Mouse (Mus musculus): ENCODE results near the gene Galnt17. TPM values are rescaled to one million over a fixed set of nuclear protein-coding genes. Genes with fewer than 3 reads are reported as not detected.
A peak's percentile ranks its signal among the peaks of the same experiment; 100 is the strongest.

Galnt17 gene
- polyA plus RNA-seq (2015; fragmentation: Nextera tagmentation; extraction: Ambion mirVana), result 1.0 and 1.1 TPM in 2 replicates

DNA sequence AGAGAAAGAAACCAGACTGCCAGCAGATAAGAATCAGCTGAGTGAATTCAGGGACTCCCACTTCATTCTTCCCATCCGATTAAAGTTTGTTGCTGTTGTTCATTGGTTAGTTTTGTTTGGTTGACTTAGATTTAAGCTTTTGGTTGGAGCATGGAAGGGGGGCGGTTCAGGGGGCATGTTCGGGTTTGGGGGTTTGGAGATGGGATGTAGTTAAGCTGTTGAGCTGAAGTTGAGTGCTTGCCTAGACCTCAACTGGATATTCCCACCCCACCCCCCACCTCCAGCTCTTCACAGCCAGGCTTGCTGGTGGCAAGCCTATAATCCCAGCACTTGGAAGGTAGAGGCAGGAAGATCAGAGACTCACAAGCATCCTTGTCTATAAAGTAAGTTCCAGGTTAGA, at the start of gene Galnt17:
Galnt17 (minus strand) TSS at position 101 of the 400 bp plus-strand sequence.
- H3K4me3 ChIP-seq, result peak within 1 kb of the TSS; percentile 64
- peaks cover 36% of the 10 kb centered on the region for H3K27me3 ChIP-seq
- H3K9me3 ChIP-seq, result no peaks in the 10 kb centered on the region
- H3K27ac ChIP-seq, result peak within 1 kb of the TSS; percentile 63
- peak within 1 kb of the TSS; percentile 42 for H3K9ac ChIP-seq
- H3K4me2 ChIP-seq, result peak within 1 kb of the TSS; percentile 98
- no peaks in the 10 kb centered on the region for H3K36me3 ChIP-seq
- WGBS, result 44% methylated on average over 3 of the region's 3 CpGs
- H3K4me1 ChIP-seq, result peaks cover 21% of the 10 kb centered on the region
- no peak for ATAC-seq (ENCODE audit: borderline replicate concordance, extremely low read depth, low FRiP score, low TSS enrichment)

DNA sequence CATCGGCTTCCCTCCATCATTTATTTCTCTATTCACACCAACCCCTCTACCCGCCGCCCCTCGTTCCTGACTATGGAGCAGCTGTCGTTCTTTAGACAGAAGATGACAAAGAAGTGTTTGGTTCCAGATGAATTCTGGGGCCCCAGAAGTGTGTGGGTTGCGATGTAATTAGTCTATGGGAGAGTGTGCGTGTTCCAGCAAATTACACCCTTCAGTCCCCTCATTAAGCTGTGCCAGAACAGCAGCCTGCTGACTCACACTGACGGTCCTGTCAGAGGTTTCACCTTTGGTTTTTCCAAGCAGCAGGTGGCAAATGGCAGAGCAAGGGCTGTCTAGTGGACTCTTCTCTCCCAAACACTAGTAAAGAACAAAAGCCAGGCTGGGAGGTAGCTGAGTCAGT, 26.2 kb upstream of the Galnt17 start:
- Histone ChIP-seq H3K4me2 (no peak overlapping the region), H3K27me3 (no peaks in the 10 kb centered on the region; the same call in 1 of the 2 replicates), H3K9ac (no peak overlapping the region), H3K4me1 (no peaks in the 10 kb centered on the region), H3K27ac (no peak overlapping the region), H3K9me3 (no peaks in the 10 kb centered on the region), H3K4me3 (no peak overlapping the region), H3K36me3 (no peaks in the 10 kb centered on the region)
- no peak for ATAC-seq (ENCODE audit: borderline replicate concordance, extremely low read depth, low FRiP score, low TSS enrichment)
- 84% methylated on average over 8 of the region's 8 CpGs for WGBS

DNA sequence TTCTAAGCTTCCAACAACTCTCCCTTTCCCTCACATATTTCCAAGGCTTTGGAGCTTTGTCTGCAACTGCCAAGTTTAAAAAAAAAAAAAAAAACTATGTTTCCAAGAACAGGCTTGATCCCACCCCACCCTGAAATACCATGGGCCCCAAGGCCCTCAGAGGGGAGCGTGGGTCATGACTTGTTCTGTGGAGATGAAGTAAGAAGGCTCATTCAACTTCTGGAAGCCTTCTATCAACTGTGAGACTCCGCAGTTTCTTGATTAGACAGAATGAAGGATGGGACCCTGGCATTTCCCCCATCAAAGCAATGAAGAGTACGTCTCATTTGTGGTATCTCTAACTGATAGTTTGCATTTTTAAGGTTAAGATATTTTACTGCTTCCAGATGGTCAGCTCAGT, 13.0 kb upstream of the Galnt17 start:
- Histone ChIP-seq H3K27ac (no peak overlapping the region), H3K9ac (no peak overlapping the region), H3K4me3 (no peak overlapping the region), H3K27me3 (no peaks in the 10 kb centered on the region), H3K9me3 (no peaks in the 10 kb centered on the region), H3K4me2 (no peak overlapping the region), H3K36me3 (no peaks in the 10 kb centered on the region), H3K4me1 (no peaks in the 10 kb centered on the region)
- ATAC-seq (ENCODE audit: borderline replicate concordance, extremely low read depth, low FRiP score, low TSS enrichment), result no peak
- 42% methylated on average over 3 of the region's 3 CpGs for WGBS

DNA sequence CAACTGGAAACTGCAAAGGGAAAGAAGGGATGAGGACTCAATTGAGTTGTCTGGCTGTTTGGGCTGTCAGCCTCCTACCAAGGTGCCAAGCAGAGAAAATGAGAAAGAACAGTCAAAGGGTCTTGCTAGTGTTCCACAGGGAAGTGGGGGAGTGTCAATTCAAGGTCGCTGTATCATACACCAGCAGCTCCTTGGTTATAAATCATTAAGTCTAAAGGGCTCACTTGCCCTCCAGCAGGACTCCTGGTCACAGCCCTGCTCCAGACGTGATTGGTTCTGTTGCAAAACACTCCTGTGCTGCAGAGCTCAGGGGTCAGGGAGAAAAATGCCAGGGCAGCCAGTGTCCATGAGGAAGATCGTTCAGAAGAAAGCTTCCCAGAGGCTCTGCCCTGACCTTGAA, 11.3 kb upstream of the Galnt17 start:
- no peak overlapping the region for H3K4me3 ChIP-seq
- 35% methylated on average over 3 of the region's 3 CpGs for WGBS
- H3K27ac ChIP-seq, result no peak overlapping the region
- H3K27me3 ChIP-seq, result no peaks in the 10 kb centered on the region
- H3K4me1 ChIP-seq, result no peaks in the 10 kb centered on the region
- H3K9ac ChIP-seq, result no peak overlapping the region
- no peaks in the 10 kb centered on the region for H3K36me3 ChIP-seq
- H3K9me3 ChIP-seq, result no peaks in the 10 kb centered on the region
- H3K4me2 ChIP-seq, result no peak overlapping the region
- ATAC-seq (ENCODE audit: borderline replicate concordance, extremely low read depth, low FRiP score, low TSS enrichment), result no peak

DNA sequence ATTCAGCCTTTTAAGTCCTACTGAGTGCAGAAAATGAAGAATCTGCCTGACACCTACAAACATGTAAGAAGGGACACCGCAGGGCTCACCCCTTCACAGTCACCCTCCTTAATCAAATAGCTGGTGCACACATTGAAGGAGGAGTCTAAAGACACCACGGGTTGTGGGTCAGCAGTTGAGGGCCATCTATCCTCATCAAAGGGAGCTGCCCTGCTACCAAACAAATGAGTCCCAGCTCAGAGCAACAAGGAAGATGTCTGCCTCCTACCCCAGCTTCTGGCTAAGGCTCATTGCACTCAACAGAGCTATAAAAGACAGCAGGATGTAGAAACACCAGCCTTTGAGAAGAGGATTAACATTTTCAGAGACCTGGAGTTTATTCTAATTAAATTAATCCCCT, 10.8 kb upstream of the Galnt17 start:
- no peaks in the 10 kb centered on the region for H3K4me1 ChIP-seq
- no peak overlapping the region for H3K9ac ChIP-seq
- no peak overlapping the region for H3K4me2 ChIP-seq
- H3K4me3 ChIP-seq, result no peak overlapping the region
- no peaks in the 10 kb centered on the region for H3K9me3 ChIP-seq
- H3K27ac ChIP-seq, result no peak overlapping the region
- H3K36me3 ChIP-seq, result no peaks in the 10 kb centered on the region
- ATAC-seq (ENCODE audit: borderline replicate concordance, extremely low read depth, low FRiP score, low TSS enrichment), result no peak
- 37% methylated on average over 2 of the region's 2 CpGs for WGBS
- no peaks in the 10 kb centered on the region for H3K27me3 ChIP-seq

DNA sequence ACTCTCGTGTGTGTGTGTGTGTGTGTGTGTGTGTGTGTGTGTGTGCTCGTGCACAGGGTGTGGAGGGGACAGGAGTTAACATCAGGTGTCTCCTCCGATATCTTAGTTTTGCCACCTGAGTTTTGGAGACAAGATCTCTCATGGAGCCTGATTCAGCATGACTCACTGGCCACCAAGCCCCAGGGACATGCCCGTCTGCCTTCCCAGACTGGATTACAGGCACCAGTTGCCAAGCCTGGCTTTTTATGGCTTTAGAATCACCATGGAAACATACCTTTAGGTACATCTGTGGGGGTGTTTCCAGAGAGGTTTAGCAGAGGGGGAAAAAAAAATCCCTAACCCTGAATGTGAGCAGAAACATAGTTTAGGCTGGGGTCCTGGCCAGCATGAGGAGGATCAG, 6.7 kb upstream of the Galnt17 start:
- Histone ChIP-seq H3K4me2 (no peak overlapping the region), H3K27ac (no peak overlapping the region), H3K27me3 (no peaks in the 10 kb centered on the region), H3K9me3 (no peaks in the 10 kb centered on the region), H3K4me3 (no peak overlapping the region), H3K36me3 (no peaks in the 10 kb centered on the region), H3K9ac (no peak overlapping the region), H3K4me1 (no peaks in the 10 kb centered on the region)
- ATAC-seq (ENCODE audit: borderline replicate concordance, extremely low read depth, low FRiP score, low TSS enrichment), result no peak
- 78% methylated on average over 4 of the region's 4 CpGs for WGBS

DNA sequence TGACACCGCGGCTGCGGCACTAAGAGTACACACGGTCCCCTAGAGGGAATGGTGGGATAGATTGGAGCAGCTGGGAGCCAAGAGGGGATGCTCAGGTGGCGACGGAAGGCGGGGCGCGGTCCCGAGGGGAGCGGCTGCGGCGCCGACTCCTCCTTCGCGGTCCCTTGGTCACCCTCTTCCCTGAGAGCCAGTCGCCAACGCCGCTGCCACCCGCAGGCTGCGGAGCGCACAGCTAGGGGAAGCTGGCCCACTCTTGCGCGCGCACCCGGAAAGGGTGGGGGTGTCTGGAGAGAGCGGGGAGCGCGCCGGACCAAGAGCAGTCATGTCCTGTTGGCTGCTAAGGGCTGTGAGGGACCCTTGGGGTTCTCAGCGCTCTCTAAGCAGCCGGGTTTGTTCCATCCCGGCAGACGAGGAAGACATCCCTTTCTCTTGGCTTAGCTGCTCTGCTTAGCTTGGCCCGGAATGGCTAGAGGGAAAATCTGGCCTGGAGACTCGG, 593 bp downstream of the Galnt17 start:
- ATAC-seq (ENCODE audit: borderline replicate concordance, extremely low read depth, low FRiP score, low TSS enrichment), result peak; percentile 86
- H3K9me3 ChIP-seq, result no peaks in the 10 kb centered on the region
- peak overlapping the region; percentile 63 for H3K27ac ChIP-seq
- 1% methylated on average over 36 of the region's 36 CpGs for WGBS
- H3K27me3 ChIP-seq, result peaks cover 36% of the 10 kb centered on the region
- H3K4me1 ChIP-seq, result peaks cover 21% of the 10 kb centered on the region
- H3K4me2 ChIP-seq, result peak overlapping the region; percentile 98
- peak overlapping the region; percentile 42 for H3K9ac ChIP-seq
- peak overlapping the region; percentile 64 for H3K4me3 ChIP-seq
- no peaks in the 10 kb centered on the region for H3K36me3 ChIP-seq

DNA sequence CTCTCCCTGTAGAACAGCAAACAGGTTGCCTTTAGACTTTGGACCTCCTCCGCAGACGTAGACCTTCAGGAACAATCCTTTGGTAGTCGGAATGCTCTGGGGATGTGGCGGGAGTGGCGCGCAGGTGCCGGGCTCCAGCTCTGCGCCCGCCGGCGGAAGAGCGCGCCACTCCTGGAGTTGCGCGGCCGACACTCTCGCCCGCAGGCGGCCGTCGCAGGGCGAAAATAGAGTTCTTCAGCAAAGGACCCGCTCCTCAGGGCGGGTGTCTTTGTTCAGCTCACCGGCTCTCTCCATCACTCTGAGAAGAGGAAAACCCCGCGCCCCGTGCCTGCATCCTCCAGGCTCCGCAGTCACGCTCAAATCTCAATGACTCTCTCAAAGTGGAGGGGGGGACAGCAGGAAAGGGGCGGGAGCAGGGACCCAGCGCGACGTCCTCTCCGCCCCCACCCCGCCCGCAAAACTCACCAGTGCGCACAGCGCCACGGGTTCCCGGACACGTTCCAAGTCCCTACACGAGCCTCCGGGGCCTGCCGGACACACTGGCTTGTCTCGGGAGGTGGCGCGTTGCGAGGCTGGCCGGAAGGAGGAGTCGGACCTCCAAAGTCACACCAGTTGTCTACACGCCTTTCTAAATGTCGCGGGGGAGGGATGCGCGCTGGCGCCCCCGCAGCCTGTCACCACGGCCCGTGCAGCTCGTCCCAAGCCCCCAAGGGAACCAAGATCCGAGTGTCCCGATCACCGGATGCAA, 1.2 kb downstream of the Galnt17 start:
- ATAC-seq (ENCODE audit: borderline replicate concordance, extremely low read depth, low FRiP score, low TSS enrichment), result peak; percentile 53
- WGBS, result under 1% methylated on average over 64 of the region's 64 CpGs
- no peaks in the 10 kb centered on the region for H3K36me3 ChIP-seq
- peaks cover 36% of the 10 kb centered on the region for H3K27me3 ChIP-seq
- no peaks in the 10 kb centered on the region for H3K9me3 ChIP-seq
- peak overlapping the region; percentile 42 for H3K9ac ChIP-seq
- H3K27ac ChIP-seq, result peak overlapping the region; percentile 63
- H3K4me1 ChIP-seq, result peaks cover 21% of the 10 kb centered on the region
- peak overlapping the region; percentile 98 for H3K4me2 ChIP-seq
- peak overlapping the region; percentile 64 for H3K4me3 ChIP-seq

DNA sequence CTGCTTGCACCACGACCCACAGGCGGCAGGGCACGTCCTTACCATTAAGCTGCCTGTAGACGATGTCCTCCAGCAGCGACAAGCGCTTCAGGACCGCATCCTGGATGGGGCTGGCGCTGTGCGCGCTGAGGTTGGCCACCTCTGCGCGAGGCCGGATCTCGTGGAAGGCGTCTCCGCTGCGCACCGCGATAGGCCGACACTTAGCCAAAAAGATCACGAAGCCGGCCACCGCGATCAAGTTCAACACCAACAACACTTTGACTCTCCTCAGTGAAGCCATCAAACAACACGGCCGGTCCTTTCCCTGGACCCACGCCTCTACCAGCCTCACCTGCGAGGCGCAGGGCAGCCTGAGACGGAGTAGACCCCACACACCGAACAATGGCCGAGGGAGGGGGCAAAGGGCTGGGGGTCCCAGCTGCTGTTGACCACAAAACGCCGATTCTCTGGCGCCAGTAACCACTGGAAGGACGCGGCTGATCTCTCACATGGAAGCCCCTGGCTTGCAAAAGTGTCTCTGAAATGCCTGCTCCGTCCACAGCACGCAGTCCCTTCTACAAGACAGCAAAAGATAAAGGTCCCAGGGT, 1.9 kb downstream of the Galnt17 start:
- peak overlapping the region; percentile 98 for H3K4me2 ChIP-seq
- H3K9ac ChIP-seq, result no peak overlapping the region
- WGBS, result under 1% methylated on average over 39 of the region's 39 CpGs
- H3K27me3 ChIP-seq, result peaks cover 36% of the 10 kb centered on the region
- ATAC-seq (ENCODE audit: borderline replicate concordance, extremely low read depth, low FRiP score, low TSS enrichment), result no peak
- no peak overlapping the region for H3K27ac ChIP-seq
- no peaks in the 10 kb centered on the region for H3K36me3 ChIP-seq
- H3K4me3 ChIP-seq, result peak overlapping the region; percentile 64
- H3K9me3 ChIP-seq, result no peaks in the 10 kb centered on the region
- peaks cover 21% of the 10 kb centered on the region for H3K4me1 ChIP-seq

DNA sequence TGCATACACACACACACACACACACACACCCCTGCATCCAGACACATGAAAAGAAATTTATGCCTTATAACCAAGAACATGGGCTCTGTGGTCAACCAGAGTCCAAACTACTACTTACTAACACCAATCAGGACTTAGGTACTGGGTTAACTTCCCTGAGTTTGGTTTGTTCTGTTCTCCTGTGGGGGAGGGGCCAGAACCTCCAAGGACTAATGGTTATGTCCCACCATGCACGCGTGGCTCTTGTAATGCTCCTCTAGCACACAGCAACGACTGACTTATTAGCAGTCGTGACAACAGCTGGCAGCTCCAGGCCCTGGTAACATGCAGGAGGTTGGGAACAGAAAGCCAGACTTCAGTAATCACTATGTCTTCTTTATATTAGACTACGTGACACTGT, 3.1 kb downstream of the Galnt17 start:
- Histone ChIP-seq H3K9me3 (no peaks in the 10 kb centered on the region), H3K4me2 (no peak overlapping the region), H3K36me3 (no peaks in the 10 kb centered on the region), H3K27ac (no peak overlapping the region), H3K4me3 (no peak overlapping the region), H3K4me1 (peaks cover 21% of the 10 kb centered on the region), H3K27me3 (peaks cover 36% of the 10 kb centered on the region), H3K9ac (no peak overlapping the region)
- WGBS, result 45% methylated on average over 5 of the region's 5 CpGs
- no peak for ATAC-seq (ENCODE audit: borderline replicate concordance, extremely low read depth, low FRiP score, low TSS enrichment)

DNA sequence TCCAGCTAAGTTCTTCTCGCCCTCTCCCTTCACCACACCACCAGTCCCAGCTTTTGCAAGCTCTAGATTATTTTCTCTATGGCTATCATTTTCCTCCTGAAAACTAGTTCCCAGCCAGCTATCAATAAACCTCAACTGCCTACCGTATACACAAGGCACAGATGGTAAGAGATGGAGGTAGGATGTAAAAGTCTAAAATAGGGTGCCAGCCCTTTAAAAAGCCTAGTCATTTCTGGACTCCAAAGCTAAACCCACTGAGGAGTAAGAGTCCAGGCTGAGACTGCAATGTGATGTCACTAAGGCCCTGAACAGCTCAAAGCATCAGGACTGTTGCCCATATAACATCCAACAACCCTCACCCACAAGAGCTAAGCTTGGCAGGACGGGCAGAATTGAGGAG, 6.8 kb downstream of the Galnt17 start:
- Histone ChIP-seq H3K36me3 (no peaks in the 10 kb centered on the region), H3K9me3 (no peaks in the 10 kb centered on the region), H3K4me1 (peaks cover 8% of the 10 kb centered on the region), H3K9ac (no peak overlapping the region), H3K27me3 (peaks cover 23% of the 10 kb centered on the region), H3K4me3 (no peak overlapping the region), H3K27ac (no peak overlapping the region), H3K4me2 (no peak overlapping the region)
- WGBS, result 80% methylated on average over 3 of the region's 3 CpGs
- no peak for ATAC-seq (ENCODE audit: borderline replicate concordance, extremely low read depth, low FRiP score, low TSS enrichment)

DNA sequence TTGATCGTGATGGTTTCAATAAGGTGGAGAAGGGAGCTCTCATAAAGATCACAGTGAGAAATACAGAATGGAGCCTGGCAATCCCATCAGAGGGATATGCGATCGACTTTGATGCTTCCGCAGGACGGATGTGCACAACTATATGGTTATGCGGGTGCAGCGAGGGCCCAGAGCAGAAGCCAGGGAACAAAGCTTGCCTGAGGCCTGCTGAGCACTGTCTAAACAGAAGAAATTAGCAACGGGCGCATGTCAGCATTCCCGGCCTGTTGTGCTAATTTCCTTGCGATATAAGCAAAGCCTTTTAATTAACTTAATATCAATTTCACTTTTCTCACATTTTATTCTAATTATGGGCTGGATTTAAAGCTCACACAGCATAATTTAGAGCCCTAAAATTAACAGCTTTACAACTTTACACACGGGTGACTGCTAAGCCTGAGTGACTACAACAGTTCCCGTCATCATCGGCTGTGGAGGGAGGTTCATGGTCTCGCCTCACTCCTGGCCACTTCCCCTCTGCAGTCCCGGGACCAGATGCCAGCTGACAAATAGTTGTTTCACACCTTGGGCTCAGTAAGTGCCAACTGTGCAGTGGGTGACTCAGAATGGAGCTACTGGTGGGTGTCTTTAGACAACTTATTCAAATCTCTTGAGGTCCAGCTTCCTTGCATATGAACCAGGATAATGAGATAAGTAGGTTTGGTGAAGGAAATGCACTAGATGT, 14.4 kb downstream of the Galnt17 start:
- no peak overlapping the region for H3K9ac ChIP-seq
- H3K4me3 ChIP-seq, result no peak overlapping the region
- no peaks in the 10 kb centered on the region for H3K4me1 ChIP-seq
- H3K36me3 ChIP-seq, result no peaks in the 10 kb centered on the region
- ATAC-seq (ENCODE audit: borderline replicate concordance, extremely low read depth, low FRiP score, low TSS enrichment), result no peak
- H3K9me3 ChIP-seq, result no peaks in the 10 kb centered on the region
- H3K4me2 ChIP-seq, result no peak overlapping the region
- H3K27ac ChIP-seq, result no peak overlapping the region
- H3K27me3 ChIP-seq, result no peaks in the 10 kb centered on the region
- WGBS, result 81% methylated on average over 16 of the region's 16 CpGs
